Mouse (Mus musculus) bone marrow, adult 2 months (tissue): ENCODE data around the gene Dus3l.

Experiments
- CTCF ChIP-seq: fragments of 200-500 bp; IDR thresholded peaks from 2 replicates; pipeline ENCODE4 v1.5.1; 2011; ENCODE audit warnings: low read length, control low read depth; ENCODE audit not compliant: control insufficient read depth, insufficient read depth
- POLR2A ChIP-seq: fragments of 200-500 bp; IDR thresholded peaks from 2 replicates; pipeline ENCODE4 v1.6.1; 2011; ENCODE audit warnings: low read depth, mild to moderate bottlenecking, control low read depth, low read length, borderline replicate concordance; ENCODE audit not compliant: control insufficient read depth

DNA sequence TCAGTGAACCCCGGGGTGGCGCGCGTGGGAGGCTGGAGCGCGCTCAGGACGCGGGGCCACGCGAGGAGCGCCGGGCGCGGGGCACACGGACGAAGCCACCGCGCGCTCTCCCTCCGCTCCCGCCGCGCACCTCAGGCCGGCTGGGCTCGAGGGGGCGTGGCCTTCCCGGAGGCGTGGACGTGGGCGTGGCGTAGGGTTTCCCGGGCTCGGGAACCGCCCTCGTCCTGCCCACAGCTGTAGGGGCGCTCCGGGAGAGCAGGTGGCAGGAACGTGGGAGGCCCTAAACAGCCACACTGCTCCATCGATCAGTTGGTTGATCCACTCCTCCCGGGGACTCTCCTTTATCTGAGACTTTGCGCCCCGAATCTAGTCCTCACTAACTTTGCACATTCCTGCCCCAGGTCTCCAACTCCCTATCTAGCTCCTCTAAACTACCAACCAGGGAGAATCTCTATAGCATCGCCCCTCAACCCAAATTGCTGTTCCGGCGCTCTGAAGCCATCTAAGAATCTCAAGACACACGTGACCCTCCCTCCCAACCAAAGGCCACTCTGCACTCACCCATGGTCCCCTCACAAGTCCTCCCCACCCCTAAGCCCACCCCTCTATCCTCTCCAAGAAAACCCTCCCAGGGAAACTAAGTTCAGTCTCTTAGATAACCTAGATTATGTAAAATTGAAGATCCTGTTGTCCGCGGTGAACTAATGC, 7.0 kb upstream of the Dus3l start, which contains the start of gene Nrtn:
- TF ChIP-seq POLR2A = no peak
- TF ChIP-seq CTCF = no peak
